Mouse (Mus musculus) C2C12 (cell line): Measurements from ENCODE around the gene Zcchc8. TPM values are rescaled to one million over a fixed set of nuclear protein-coding genes. Genes with fewer than 3 reads are reported as not detected.
A peak's percentile ranks its signal among the peaks of the same experiment; 100 is the strongest.
"Not testable (repeated sequence)": the region's sequence is repeated elsewhere in the genome, so short reads cannot be mapped to it uniquely, and the experiment has no call there.

Source experiments
- H3K27me3 ChIP-seq: one replicate; pipeline ENCODE4 v1.6.1; 2011; ENCODE audit not compliant: control insufficient read depth, insufficient read depth, insufficient read length
- H3K36me3 ChIP-seq: one replicate; pipeline ENCODE4 v1.6.1; 2011; ENCODE audit not compliant: control insufficient read depth, insufficient read depth
- H3K4me3 ChIP-seq: one replicate; pipeline ENCODE4 v1.5.1; 2011; ENCODE audit warnings: mild to moderate bottlenecking, control low read depth; ENCODE audit not compliant: poor library complexity, insufficient read depth, severe bottlenecking
- H3K79me2 ChIP-seq: one replicate; pipeline ENCODE4 v1.6.1; 2011; ENCODE audit not compliant: control insufficient read depth, insufficient read depth
- H3K79me3 ChIP-seq: one replicate; pipeline ENCODE4 v1.6.1; 2011; ENCODE audit warnings: low read depth, control low read depth
- H3ac ChIP-seq: one replicate; pipeline ENCODE3; 2011; ENCODE audit warnings: low read depth; ENCODE audit not compliant: control insufficient read depth, insufficient read length
- CEBPB ChIP-seq: IDR thresholded peaks from one replicate; pipeline ENCODE4 v1.6.1; 2011; ENCODE audit warnings: low read depth, mild to moderate bottlenecking, control low read depth, moderate library complexity
- CTCF ChIP-seq: IDR thresholded peaks from one replicate; pipeline ENCODE4 v1.5.1; 2011; ENCODE audit not compliant: control insufficient read depth, insufficient read depth, insufficient read length
- FOSL1 ChIP-seq: IDR thresholded peaks from one replicate; pipeline ENCODE4 v1.8.0; 2011; ENCODE audit warnings: mild to moderate bottlenecking, low read length; ENCODE audit not compliant: poor library complexity, insufficient read depth, severe bottlenecking
- MAX ChIP-seq: IDR thresholded peaks from one replicate; pipeline ENCODE4 v1.6.1; 2011; ENCODE audit warnings: mild to moderate bottlenecking, control low read depth
- MYOD1 ChIP-seq: IDR thresholded peaks from one replicate; pipeline ENCODE4 v1.6.1; 2011; ENCODE audit warnings: low read depth; ENCODE audit not compliant: control insufficient read depth, insufficient read length
- MYOG ChIP-seq: IDR thresholded peaks from one replicate; pipeline ENCODE4 v1.6.1; 2011; ENCODE audit not compliant: control insufficient read depth, insufficient read length; ENCODE audit errors: extremely low read depth
- USF1 ChIP-seq: IDR thresholded peaks from one replicate; pipeline ENCODE4 v1.6.1; 2011; ENCODE audit warnings: low read depth, mild to moderate bottlenecking, control low read depth, moderate library complexity
- long read RNA-seq, 2 experiments: library from polyadenylated mRNA; unstranded; transcript quantifications; one replicate each; pipeline ENCODE4 v2.0.0; 2019 to 2020
- polyA plus RNA-seq: library from polyadenylated mRNA; unstranded; fragments of >200 nt; fragmentation: generic; extraction: Trizol; gene quantifications from one replicate; pipeline ENCODE4 v1.2.1, GENCODE M21; 2012; ENCODE audit warnings: missing spikeins

Zcchc8 gene
- 16.7 TPM for polyA plus RNA-seq
- long read RNA-seq, experiment 1, full-length matches to known transcripts = 26 of 33 reads
- long read RNA-seq, experiment 1, partial matches to known transcripts = 2 of 33 reads
- long read RNA-seq, experiment 1, other reads (novel, unspliced or antisense) = 5 of 33 reads
- long read RNA-seq, experiment 2, full-length matches to known transcripts = 127 of 139 reads
- long read RNA-seq, experiment 2, partial matches to known transcripts = 3 of 139 reads
- long read RNA-seq, experiment 2, other reads (novel, unspliced or antisense) = 9 of 139 reads

DNA sequence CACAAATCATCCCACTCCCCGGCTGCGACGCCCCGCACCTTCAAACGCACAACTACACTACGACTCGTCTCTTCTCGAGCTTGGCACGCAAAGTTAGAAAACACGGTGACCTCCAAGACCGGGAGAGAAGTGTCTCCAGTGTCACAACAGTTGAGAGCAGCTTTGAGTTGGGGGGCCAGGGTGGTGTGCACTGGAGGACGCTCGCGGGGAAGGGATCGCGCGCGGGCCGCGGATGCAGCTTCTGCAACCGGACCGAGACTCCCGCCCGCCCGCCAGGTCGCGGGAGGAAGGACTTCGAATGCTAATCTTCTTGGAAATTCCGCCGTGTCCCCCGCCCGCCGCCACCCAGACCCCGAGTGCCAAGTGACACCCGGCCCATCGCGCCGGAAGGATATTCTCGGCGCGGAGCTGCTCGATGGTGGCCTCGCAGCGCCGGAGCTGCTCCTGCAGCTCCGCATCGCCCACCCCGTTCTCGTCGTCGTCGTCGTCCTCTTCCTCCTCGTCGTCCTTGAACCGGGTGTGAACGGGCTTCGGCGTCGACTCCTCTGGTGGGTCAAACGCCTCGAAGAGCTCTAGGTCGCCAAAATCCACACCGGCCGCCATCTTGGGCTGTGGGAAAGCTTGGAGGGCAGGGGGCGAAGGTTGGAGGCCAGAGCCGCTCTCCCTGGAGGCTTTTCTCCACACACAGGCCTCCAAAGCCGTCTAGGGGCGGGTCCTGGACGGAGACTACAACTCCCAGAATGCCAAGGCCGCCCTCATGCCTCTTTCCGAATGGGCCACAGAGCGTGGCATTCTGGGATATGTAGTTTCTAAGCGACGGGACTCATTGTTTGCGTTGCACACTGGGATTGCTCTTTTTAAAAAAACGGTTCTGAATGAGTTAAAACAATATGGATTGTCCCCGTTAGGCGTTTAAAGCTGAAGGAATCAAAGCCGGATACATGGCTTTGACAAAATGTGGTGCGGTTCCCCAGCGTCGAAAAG lies at the start of gene Zcchc8:
Zcchc8 (minus strand) TSS at position 773 of the 984 bp plus-strand sequence.
- H3K27me3 ChIP-seq = no peaks in the 10 kb centered on the region
- peaks cover 44% of the 10 kb centered on the region for H3K79me3 ChIP-seq
- H3K79me2 ChIP-seq = peaks cover 51% of the 10 kb centered on the region
- H3ac ChIP-seq = peak within 1 kb of the TSS; percentile 99
- H3K4me3 ChIP-seq = peak within 1 kb of the TSS; percentile 74
- H3K36me3 ChIP-seq = peaks cover 22% of the 10 kb centered on the region
- TF ChIP-seq FOSL1 (no peak), CTCF (no peak)

DNA sequence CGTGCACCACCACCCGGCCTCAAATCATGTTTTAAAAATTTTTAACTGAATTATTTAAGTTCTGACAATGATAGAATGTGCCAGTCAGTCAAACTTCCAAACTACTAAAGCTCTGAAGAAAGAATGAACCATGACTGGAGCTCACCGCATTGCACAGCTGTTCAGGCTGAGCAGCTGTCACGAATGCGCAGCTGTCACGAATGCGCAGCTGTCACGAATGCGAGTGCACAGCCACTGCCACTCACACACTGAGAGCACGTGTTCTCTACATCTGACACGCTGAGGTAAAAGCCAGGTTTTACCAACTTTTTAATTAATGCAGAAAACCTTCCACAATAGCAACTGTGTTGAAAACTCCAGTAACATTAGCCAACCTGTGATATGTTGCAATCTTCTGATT lies 45.6 kb upstream of the Zcchc8 start:
- H3ac ChIP-seq, H3K79me2 ChIP-seq, H3K79me3 ChIP-seq, H3K27me3 ChIP-seq, H3K4me3 ChIP-seq: not testable (repeated sequence)
- peaks cover 65% of the 10 kb centered on the region for H3K36me3 ChIP-seq

DNA sequence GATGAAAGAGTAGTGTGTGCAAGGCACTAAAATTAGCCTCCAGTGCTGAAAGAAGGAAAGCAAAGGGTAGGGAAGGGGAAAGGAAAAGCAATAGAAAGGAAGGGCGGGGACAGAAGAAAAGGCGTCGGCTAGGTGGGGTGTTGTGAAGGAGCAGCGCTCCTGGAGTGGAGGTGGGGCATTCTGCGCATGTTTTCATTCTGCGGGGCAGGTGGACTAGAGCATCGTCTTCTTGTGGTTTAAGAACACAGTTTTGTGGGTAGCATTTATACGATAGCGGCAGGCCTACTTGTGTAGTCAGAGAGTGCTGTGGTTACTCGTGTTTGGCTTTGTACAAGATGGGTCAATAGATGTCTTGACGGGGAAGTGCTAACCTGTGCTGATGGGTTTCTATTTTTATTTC lies 44.6 kb upstream of the Zcchc8 start:
- no peaks in the 10 kb centered on the region for H3K79me2 ChIP-seq
- TF ChIP-seq MYOG = no peak
- no peak for TF ChIP-seq MYOD1
- no peak for TF ChIP-seq USF1
- no peak for TF ChIP-seq FOSL1
- TF ChIP-seq CEBPB = no peak
- no peak for TF ChIP-seq CTCF
- TF ChIP-seq MAX = no peak

DNA sequence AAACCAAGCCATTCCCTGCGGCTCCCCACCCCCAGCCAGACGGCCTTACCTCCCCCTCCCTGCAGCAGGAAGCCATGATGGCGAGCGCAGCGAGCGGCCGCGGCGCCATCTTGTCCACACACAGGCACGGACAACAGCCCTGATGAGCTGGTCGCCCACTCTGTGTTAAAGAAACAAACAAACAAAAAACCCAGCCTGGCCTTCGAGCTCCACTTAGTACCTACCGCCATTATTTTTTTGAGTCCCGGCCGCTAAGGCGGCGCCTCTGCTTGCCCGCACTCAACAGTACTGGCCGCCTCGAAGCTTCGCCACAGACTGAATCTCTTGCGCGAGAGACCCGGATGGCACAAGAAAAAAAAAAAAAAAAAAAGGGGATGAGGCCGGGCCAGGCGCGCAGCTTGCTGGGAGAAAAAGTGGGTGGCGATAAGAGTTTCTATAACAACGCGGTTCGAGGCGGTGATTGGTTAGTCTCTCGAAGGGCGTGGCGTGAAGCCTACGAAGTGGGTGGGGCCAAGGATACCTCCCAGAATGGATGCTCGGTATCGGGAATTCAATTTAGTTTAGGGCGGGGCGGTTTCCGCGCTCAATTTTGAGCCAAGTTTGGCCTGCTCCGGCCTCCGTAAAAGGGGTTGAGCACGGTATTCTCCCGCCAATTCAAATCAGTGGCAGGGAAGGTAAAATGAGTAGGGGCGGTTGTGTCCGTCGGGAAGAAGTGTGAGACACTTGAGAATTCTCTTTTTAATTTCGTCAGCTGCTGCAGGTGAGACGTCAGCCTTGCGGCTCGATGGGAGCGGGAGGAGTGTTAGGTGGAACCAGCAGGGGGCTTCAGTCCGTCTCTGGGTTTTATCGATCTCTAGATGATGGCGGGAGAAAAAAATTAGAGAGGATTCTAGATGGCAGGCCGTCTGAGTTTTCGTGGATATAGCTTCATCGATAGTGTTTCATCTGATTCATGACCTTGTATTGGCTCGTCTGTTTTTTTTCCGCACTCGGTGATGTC lies 28.5 kb upstream of the Zcchc8 start, which contains the start of the genes Rsrc2 and Kntc1:
Rsrc2 (minus strand) TSS at position 350 of the 1,000 bp plus-strand sequence.
Kntc1 (plus strand) TSS at position 652 of the 1,000 bp plus-strand sequence.
- peaks cover 31% of the 10 kb centered on the region for H3K36me3 ChIP-seq
- peaks cover 73% of the 10 kb centered on the region for H3K79me3 ChIP-seq
- peak within 1 kb of the TSS; percentile 76 for H3ac ChIP-seq
- H3K27me3 ChIP-seq = no peaks in the 10 kb centered on the region
- TF ChIP-seq CEBPB (no peak), MAX (peak; percentile 41), CTCF (no peak)
- H3K79me2 ChIP-seq = peaks cover 85% of the 10 kb centered on the region
- peak within 1 kb of the TSS; percentile 62 for H3K4me3 ChIP-seq

More for the DNA sequence above, 44.6 kb upstream of the Zcchc8 start:
- peaks cover 63% of the 10 kb centered on the region for H3K36me3 ChIP-seq
- H3K27me3 ChIP-seq = no peaks in the 10 kb centered on the region
- H3ac ChIP-seq = no peak overlapping the region
- no peaks in the 10 kb centered on the region for H3K79me3 ChIP-seq
- no peak overlapping the region for H3K4me3 ChIP-seq

DNA sequence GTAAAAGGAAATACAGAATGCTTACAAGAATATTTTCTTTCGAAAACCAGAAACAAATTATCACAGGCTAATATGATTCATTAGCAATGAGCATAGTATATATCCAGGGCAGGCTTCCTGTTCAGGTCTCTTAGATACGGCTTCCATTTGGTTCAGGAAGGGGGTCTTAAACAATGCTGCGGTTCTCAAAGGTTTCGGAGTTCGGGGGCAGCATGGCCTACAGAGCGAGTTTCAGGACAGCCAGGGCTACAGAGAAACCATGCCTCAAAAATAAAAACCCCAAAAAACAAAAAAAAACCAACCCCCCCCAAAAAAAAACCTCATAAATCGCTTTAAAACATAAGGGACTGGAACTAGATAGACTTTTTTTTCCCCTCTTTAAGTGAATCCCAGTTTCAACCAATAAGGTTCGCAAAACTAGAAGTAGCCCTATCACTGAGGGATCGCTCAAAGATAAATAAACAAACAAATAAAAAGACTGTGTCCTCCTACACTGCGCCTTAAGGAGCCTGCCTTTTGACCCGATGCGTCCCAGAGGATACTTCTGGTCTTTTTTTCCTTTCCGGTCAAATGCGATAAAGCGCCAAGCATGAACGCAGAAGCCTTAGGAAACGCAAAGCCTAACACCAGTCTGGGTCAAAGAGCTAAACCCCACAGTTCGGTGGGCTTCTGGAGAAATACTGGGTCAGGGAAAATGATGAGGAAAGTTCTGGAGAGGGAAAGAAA lies 27.6 kb upstream of the Zcchc8 start:
- Histone ChIP-seq H3K36me3 (peaks cover 31% of the 10 kb centered on the region), H3K27me3 (no peaks in the 10 kb centered on the region), H3K79me2 (peaks cover 94% of the 10 kb centered on the region), H3K79me3 (peaks cover 77% of the 10 kb centered on the region), H3K4me3 (peak overlapping the region; percentile 62), H3ac (peak overlapping the region; percentile 76)
- TF ChIP-seq MYOD1 (no peak), MAX (no peak), MYOG (no peak), CTCF (no peak), USF1 (no peak)
